Mouse (Mus musculus): ENCODE measurements at regions not wholly inside any gene's neighbourhood (a gene's known extent, or its start where the extent isn't known, plus 50 kb on each side); places are given as distances from the start of the nearest gene placed in this dataset.

DNA sequence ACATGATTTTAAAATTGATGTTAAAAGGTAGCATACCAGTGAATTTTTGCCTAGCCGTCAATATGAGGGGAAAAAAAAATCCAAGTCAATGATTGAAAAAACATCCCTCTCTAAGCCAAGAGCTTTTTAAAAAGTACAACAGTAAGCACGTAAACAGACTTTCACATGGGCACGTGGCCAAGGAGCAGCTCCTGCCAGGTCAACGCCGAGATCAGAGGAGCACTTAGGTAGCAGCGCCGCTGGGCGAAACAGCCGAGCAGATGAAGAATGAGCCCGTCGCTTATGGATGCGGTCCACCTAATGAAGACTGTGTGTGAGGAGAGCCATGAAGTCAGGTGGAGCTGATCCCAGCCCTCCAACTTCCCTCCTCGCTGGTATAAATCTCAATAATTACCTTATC, 96.7 kb upstream of the Rcn1 start:
- TF ChIP-seq POLR2A (IDR thresholded peaks at IDR 0.05; ENCODE audit: borderline replicate concordance, insufficient read depth, low read length) (no peak), CTCF (IDR thresholded peaks at IDR 0.05; ENCODE audit: borderline replicate concordance, insufficient read depth, low read depth, low read length) (no peak)

Measured in cerebellum, adult 2 months (tissue).